Comparison of ENCODE assay signal across 14 mouse cellular contexts in the genomic region with DNA sequence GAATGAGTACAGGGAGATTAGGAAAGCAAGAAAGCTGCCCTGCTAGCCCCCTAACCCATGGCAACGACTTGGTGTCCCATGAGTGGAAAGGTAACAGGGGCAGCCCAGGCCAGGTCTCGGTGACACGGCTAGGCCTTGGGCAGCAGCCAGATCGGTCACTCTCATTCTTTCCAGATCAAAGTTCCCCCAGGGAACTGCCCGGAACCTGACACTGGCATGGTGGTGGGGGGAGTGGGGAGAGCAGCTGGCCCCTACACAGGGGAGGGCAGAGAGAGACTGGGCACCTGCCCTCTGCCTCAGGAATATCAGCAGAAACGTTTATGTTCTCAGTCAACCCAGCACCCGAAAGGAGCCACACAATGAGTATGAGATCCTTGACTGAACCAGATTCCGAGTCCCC. TPM values are rescaled to one million over a fixed set of nuclear protein-coding genes. Genes with fewer than 3 reads are reported as not detected.
DNase-seq lines count a peak whose midpoint lies in the region; ATAC-seq and TF ChIP-seq lines count a peak whose summit lies in the region.
"Had no signal": no experiment of that assay in that cellular context is flagged by ENCODE, and none has a peak within 500 bp of the region (broad histone marks: within the 10 kb centered on the region; RNA-seq: fewer than 3 reads in every experiment).

No protein-coding gene starts in this region.

- 29% methylated on average over 8 of the region's 8 CpGs for WGBS in kidney, embryonic 14.5 days
- 33% methylated on average over 8 of the region's 8 CpGs for WGBS in kidney, adult 2 months
- WGBS in limb, embryonic 10.5 days: 57% methylated on average over 8 of the region's 8 CpGs

- no peak for ATAC-seq in kidney, embryonic 14.5 days (ENCODE audit: low FRiP score, low TSS enrichment)
- ATAC-seq: forebrain, embryonic 16.5 days had no signal

- DNase-seq in adrenal gland, postnatal 36 days: peak; percentile 12 to 49
- DNase-seq in adrenal gland, postnatal 4 days (ENCODE audit: low spot score in 2 of 2): no peak
- DNase-seq in kidney, adult 11 months: peak; percentile 75
- peak; percentile 79 for DNase-seq in kidney, adult 2 months
- no peak for DNase-seq in limb, embryonic 10.5 days (ENCODE audit: low spot score)
- no peak for DNase-seq in adipocyte (ENCODE audit: low spot score)
- DNase-seq in thymus, postnatal 14 days: no peak
- DNase-seq: cerebellum, postnatal 36 days; lung, postnatal 10 days; thymus, postnatal 25 days had no signal

- H3K4me3 ChIP-seq in kidney, embryonic 14.5 days (ENCODE audit: low read length): no peak overlapping the region
- H3K4me3 ChIP-seq in kidney, adult 2 months (ENCODE audit: insufficient read depth, low read depth, low read length): no peak overlapping the region
- H3K4me3 ChIP-seq in limb, embryonic 10.5 days: no peak overlapping the region
- H3K4me3 ChIP-seq: embryonic facial prominence, embryonic 15.5 days had no signal

- H3K27me3 ChIP-seq in kidney, embryonic 14.5 days (ENCODE audit: control insufficient read depth, insufficient read depth, low read length): no peaks in the 10 kb centered on the region
- no peaks in the 10 kb centered on the region for H3K27me3 ChIP-seq in kidney, adult 2 months (replicated peaks; ENCODE audit: control insufficient read depth, insufficient read depth, low read length)
- H3K27me3 ChIP-seq in limb, embryonic 10.5 days (ENCODE audit: low read depth, poor library complexity, severe bottlenecking): peaks cover 12% of the 10 kb centered on the region; the same call in 1 of the 2 replicates

- TF ChIP-seq CTCF in kidney, adult 2 months (conservative IDR thresholded peaks at IDR 0.05; ENCODE audit: insufficient read depth, insufficient read length, low read depth, low read length): no peak

- peaks cover 19% of the 10 kb centered on the region; the same call in 1 of the 2 replicates for H3K4me1 ChIP-seq in kidney, embryonic 14.5 days (ENCODE audit: control insufficient read depth, insufficient read depth, low read length)
- H3K4me1 ChIP-seq in kidney, adult 2 months (ENCODE audit: control insufficient read depth, insufficient read depth, low read length): peaks cover 12% of the 10 kb centered on the region
- H3K4me1 ChIP-seq in limb, embryonic 10.5 days: peaks cover 21% of the 10 kb centered on the region
- H3K4me1 ChIP-seq: embryonic facial prominence, embryonic 15.5 days had no signal

- H3K27ac ChIP-seq in kidney, embryonic 14.5 days (ENCODE audit: low read depth, low read length): no peak overlapping the region
- no peak overlapping the region for H3K27ac ChIP-seq in kidney, adult 2 months (ENCODE audit: insufficient read depth, low read depth, low read length)
- peak overlapping the region; percentile 70; the same call in 1 of the 2 replicates for H3K27ac ChIP-seq in limb, embryonic 10.5 days
- H3K27ac ChIP-seq: embryonic facial prominence, embryonic 15.5 days had no signal

- H3K9ac ChIP-seq in kidney, embryonic 14.5 days (ENCODE audit: low read depth, low read length): no peak overlapping the region
- H3K9ac ChIP-seq: embryonic facial prominence, embryonic 15.5 days had no signal

- no peaks in the 10 kb centered on the region for H3K36me3 ChIP-seq in kidney, embryonic 14.5 days (ENCODE audit: control insufficient read depth, insufficient read depth, low read length)
- no peaks in the 10 kb centered on the region for H3K36me3 ChIP-seq in kidney, adult 2 months (ENCODE audit: control insufficient read depth, insufficient read depth, low read length)
- H3K36me3 ChIP-seq in limb, embryonic 10.5 days: no peaks in the 10 kb centered on the region
- H3K36me3 ChIP-seq: embryonic facial prominence, embryonic 15.5 days had no signal

- no peak for TF ChIP-seq POLR2A in kidney, adult 2 months (IDR thresholded peaks at IDR 0.05; ENCODE audit: low read depth, low read length)

- no peaks in the 10 kb centered on the region for H3K9me3 ChIP-seq in kidney, embryonic 14.5 days (ENCODE audit: control insufficient read depth, low read length)
- no peaks in the 10 kb centered on the region for H3K9me3 ChIP-seq in limb, embryonic 10.5 days (replicated peaks)
- H3K9me3 ChIP-seq: embryonic facial prominence, embryonic 15.5 days had no signal

- H3K4me2 ChIP-seq in kidney, embryonic 14.5 days (replicated peaks; ENCODE audit: low read depth, low read length): no peak overlapping the region
- H3K4me2 ChIP-seq: embryonic facial prominence, embryonic 15.5 days had no signal

RNA-seq across cellular contexts. Expression of gene Smtnl2, which starts 6.7 kb away (rescaled TPM):
- 1 to 10 TPM; 1.7 to 2.4 TPM for total RNA-seq in adrenal gland, postnatal 36 days (2021)
- total RNA-seq in adrenal gland, postnatal 4 days (2021): 10 to 100 TPM; 11.4 to 24.2 TPM
- 30.0 and 56.1 TPM in 2 replicates for polyA plus RNA-seq in kidney, embryonic 14.5 days (2014; fragmentation: Nextera tagmentation; extraction: Ambion mirVana)
- polyA plus RNA-seq in kidney, adult 2 months (2012; rRNA removed): 20.3 and 22.1 TPM in 2 replicates
- 11.7 and 14.2 TPM in 2 replicates for polyA plus RNA-seq in limb, embryonic 10.5 days (2016; fragmentation: Nextera tagmentation; extraction: Ambion mirVana)

RNA-seq across cellular contexts. Expression of gene Ggt6, which starts 17.1 kb away (rescaled TPM):
- 1 to 10 TPM in 1 of 2 experiments, under 1 TPM in 1; 0.79 to 5.3 TPM for total RNA-seq in adrenal gland, postnatal 36 days (2021)
- total RNA-seq in adrenal gland, postnatal 4 days (2021): 1 to 10 TPM; 3.8 to 4.7 TPM
- 0.31 and 0.76 TPM in 2 replicates for polyA plus RNA-seq in kidney, embryonic 14.5 days (2014; fragmentation: Nextera tagmentation; extraction: Ambion mirVana)
- polyA plus RNA-seq in kidney, adult 2 months (2012; rRNA removed): 24.3 and 29.3 TPM in 2 replicates
- polyA plus RNA-seq in limb, embryonic 10.5 days (2016; fragmentation: Nextera tagmentation; extraction: Ambion mirVana): 0.08 TPM in 1 of 2 replicates, not detected in the other
- polyA plus RNA-seq: forebrain, embryonic 16.5 days; heart, embryonic 14.5 days had no signal

RNA-seq across cellular contexts. Expression of gene Mybbp1a, which starts 22.9 kb away (rescaled TPM):
- total RNA-seq in adrenal gland, postnatal 36 days (2021): 100 to 1,000 TPM in 1 of 2 experiments, 10 to 100 TPM in 1; 86.3 to 101 TPM
- 100 to 1,000 TPM; 118 to 119 TPM for total RNA-seq in adrenal gland, postnatal 4 days (2021)
- 129 and 173 TPM in 2 replicates for polyA plus RNA-seq in kidney, embryonic 14.5 days (2014; fragmentation: Nextera tagmentation; extraction: Ambion mirVana)
- polyA plus RNA-seq in kidney, adult 2 months (2012; rRNA removed): 27.0 and 28.6 TPM in 2 replicates
- polyA plus RNA-seq in limb, embryonic 10.5 days (2016; fragmentation: Nextera tagmentation; extraction: Ambion mirVana): 234 and 274 TPM in 2 replicates

RNA-seq across cellular contexts. Expression of gene Tekt1, which starts 56.0 kb away (rescaled TPM):
- under 1 TPM; 0.26 to 0.40 TPM for total RNA-seq in adrenal gland, postnatal 36 days (2021)
- under 1 TPM; 0.51 to 0.62 TPM for total RNA-seq in adrenal gland, postnatal 4 days (2021)
- polyA plus RNA-seq in kidney, embryonic 14.5 days (2014; fragmentation: Nextera tagmentation; extraction: Ambion mirVana): 5.8 and 8.3 TPM in 2 replicates
- 0.13 TPM in 1 of 2 replicates, not detected in the other for polyA plus RNA-seq in kidney, adult 2 months (2012; rRNA removed)
- polyA plus RNA-seq in limb, embryonic 10.5 days (2016; fragmentation: Nextera tagmentation; extraction: Ambion mirVana): 5.0 and 5.4 TPM in 2 replicates

Comparison
In these comparisons a context has a peak if more than half of its experiments do, and no peak if none do; other contexts are left out.
1. DNase-seq: peak in adrenal gland, postnatal 36 days (2 of 2), kidney, adult 11 months (single experiment) and kidney, adult 2 months (single experiment); none in adrenal gland, postnatal 4 days (0 of 2), limb, embryonic 10.5 days (single experiment), adipocyte (single experiment) and thymus, postnatal 14 days (single experiment).
2. RNA of gene Ggt6, which starts 17.1 kb away (polyA plus RNA-seq): 24.3 to 29.3 TPM in kidney, adult 2 months; 0.31 to 0.76 TPM in kidney, embryonic 14.5 days and 0.08 TPM in limb, embryonic 10.5 days; every median in the first group is over 10 times any median in the second.